Mouse (Mus musculus) small intestine, adult 2 months (tissue): ENCODE results near the gene Ttc28. TPM values are rescaled to one million over a fixed set of nuclear protein-coding genes. Genes with fewer than 3 reads are reported as not detected.

Experiments used
- H3K27ac ChIP-seq: fragments of 200-500 bp; 2 replicates; pipeline ENCODE4 v1.5.1; 2012; ENCODE audit warnings: low read depth, low read length, control low read depth, inconsistent platforms; ENCODE audit not compliant: insufficient read depth
- H3K27me3 ChIP-seq: fragments of 200-500 bp; 2 replicates; pipeline ENCODE4 v1.6.1; 2012; ENCODE audit warnings: mild to moderate bottlenecking, moderate library complexity, low read length, inconsistent platforms; ENCODE audit not compliant: control insufficient read depth, insufficient read depth
- H3K36me3 ChIP-seq: fragments of 200-500 bp; 2 replicates; pipeline ENCODE4 v1.6.1; 2012; ENCODE audit warnings: mild to moderate bottlenecking, low read length, control low read depth, inconsistent platforms; ENCODE audit not compliant: control insufficient read depth, insufficient read depth
- H3K4me1 ChIP-seq: fragments of 200-500 bp; 2 replicates; pipeline ENCODE4 v1.6.1; 2012; ENCODE audit warnings: low read length, inconsistent platforms, mixed read lengths; ENCODE audit not compliant: control insufficient read depth, insufficient read depth, insufficient read length
- H3K4me3 ChIP-seq: fragments of 200-500 bp; 2 replicates; pipeline ENCODE4 v1.5.1; 2012; ENCODE audit warnings: low read depth, mild to moderate bottlenecking, control low read depth, inconsistent platforms, low read length, moderate library complexity
- CTCF ChIP-seq: fragments of 200-500 bp; IDR thresholded peaks from 2 replicates; pipeline ENCODE4 v1.5.1; 2012; ENCODE audit warnings: low read depth, mild to moderate bottlenecking, control low read depth, inconsistent platforms, low read length, moderate library complexity, mixed read lengths; ENCODE audit not compliant: insufficient replicate concordance, insufficient read length; ENCODE audit errors: extremely low read depth
- POLR2A ChIP-seq: fragments of 200-500 bp; IDR thresholded peaks from 2 replicates; pipeline ENCODE4 v1.6.1; 2012; ENCODE audit warnings: low read depth, mild to moderate bottlenecking, control low read depth, inconsistent platforms, low read length, moderate library complexity
- WGBS: fragments of 180-500 bp; shearing (Covaris S2); methylation state at CpG from one replicate; pipeline ENCODE4 v1.1.7; 2018; 5-methylcytosine and 5-hydroxymethylcytosine counted together
- polyA plus RNA-seq: library from polyadenylated mRNA; depleted of rRNA; stranded (reverse); fragments of >200 nt; gene quantifications from 2 replicates; pipeline ENCODE4 v1.2.3, GENCODE M21; 2012

Gene Ttc28
- polyA plus RNA-seq, 1 experiment = 3.2 TPM

DNA sequence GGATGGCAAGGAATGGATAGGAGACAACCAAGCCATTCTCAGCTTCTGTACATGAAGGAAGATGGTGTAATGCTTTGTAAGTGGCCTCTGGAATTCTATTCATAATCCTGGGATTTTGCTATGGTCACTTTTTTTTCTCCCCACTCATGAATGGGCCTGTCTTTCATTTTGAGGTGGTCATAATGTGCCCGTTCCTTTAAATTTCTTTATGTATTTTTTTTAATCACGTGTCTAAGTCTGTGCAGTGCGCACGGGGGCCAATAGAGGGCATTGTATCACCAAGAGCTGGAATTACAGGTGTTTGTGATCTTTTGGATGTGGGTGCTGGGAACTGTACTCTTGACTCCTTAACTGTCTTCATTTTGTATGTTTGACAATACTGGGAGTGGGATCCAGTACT, 39.1 kb upstream of the Ttc28 start:
- Histone ChIP-seq H3K27me3 (no peaks in the 10 kb centered on the region), H3K4me3 (peak overlapping the region; percentile 89; the same call in 1 of the 2 replicates), H3K4me1 (no peaks in the 10 kb centered on the region; the same call in 1 of the 2 replicates), H3K27ac (peak overlapping the region; percentile 22; the same call in 1 of the 2 replicates), H3K36me3 (peaks cover 1% of the 10 kb centered on the region; the same call in 1 of the 2 replicates)
- TF ChIP-seq POLR2A (no peak), CTCF (no peak)
- 2% methylated on average over 4 of the region's 4 CpGs for WGBS

DNA sequence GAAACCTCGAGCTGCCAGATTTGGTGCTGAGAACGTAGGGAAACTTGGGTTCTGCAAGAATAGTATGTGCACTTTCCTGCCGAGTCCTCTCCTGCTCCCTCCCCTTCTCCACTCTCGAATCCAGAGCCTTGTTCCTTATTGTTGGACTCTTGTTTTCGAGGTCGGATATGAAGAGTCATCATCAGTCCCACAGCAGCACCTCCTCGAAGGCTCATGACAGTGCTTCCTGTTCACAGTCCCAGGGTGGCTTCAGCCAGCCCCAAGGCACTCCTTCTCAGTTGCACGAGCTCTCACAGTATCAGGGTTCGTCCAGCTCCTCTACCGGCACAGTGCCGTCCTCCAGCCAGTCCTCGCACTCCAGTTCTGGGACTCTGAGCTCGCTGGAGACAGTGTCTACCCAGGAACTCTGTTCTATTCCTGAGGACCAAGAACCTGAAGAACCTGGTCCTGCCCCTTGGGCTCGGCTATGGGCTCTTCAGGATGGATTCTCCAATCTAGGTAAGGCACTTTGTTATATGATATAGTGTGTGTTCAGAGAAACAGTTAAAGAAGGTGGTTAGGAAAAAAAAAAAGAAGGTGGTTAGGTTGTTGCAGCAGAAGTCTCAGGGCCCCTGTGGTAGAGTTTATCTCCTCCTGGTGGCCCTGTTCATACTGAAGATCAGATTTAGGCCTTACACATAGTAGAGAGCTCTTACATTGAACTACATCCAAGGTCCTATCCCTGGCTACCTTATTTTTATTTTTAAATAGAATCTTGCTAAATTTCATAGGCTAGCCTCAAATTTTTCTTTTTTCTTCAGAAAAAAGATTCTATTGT, 38.3 kb upstream of the Ttc28 start:
- Histone ChIP-seq H3K36me3 (peaks cover 1% of the 10 kb centered on the region; the same call in 1 of the 2 replicates), H3K4me3 (no peak overlapping the region), H3K27ac (no peak overlapping the region), H3K27me3 (no peaks in the 10 kb centered on the region), H3K4me1 (no peaks in the 10 kb centered on the region; the same call in 1 of the 2 replicates)
- TF ChIP-seq CTCF (no peak), POLR2A (no peak)
- 83% methylated on average over 14 of the region's 14 CpGs for WGBS

DNA sequence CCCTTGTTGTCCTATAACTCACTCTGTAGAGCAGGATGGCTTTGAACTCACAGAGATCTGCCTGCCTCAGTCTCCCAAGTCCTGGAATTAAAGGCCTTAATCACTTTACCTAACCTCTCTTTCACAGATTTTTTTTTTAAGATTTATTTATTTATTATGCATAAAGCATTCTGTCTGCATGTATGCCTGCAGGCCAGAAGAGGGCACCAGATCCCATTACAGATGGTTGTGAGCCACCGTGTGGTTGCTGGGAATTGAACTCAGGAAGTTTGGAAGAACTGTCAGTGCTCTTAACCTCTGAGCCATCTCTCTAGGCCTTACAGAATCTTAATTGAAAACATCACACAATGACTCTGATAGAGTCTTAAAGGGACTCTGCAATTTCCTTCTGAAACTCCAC, 26.6 kb upstream of the Ttc28 start:
- H3K4me3 ChIP-seq = no peak overlapping the region
- H3K36me3 ChIP-seq = peaks cover 9% of the 10 kb centered on the region
- no peaks in the 10 kb centered on the region for H3K27me3 ChIP-seq
- no peak for TF ChIP-seq POLR2A
- no peak; the same call in 1 of the 2 replicates for TF ChIP-seq CTCF
- no peaks in the 10 kb centered on the region for H3K4me1 ChIP-seq
- no peak overlapping the region for H3K27ac ChIP-seq
- WGBS = 61% methylated on average over 1 of the region's 1 CpGs

DNA sequence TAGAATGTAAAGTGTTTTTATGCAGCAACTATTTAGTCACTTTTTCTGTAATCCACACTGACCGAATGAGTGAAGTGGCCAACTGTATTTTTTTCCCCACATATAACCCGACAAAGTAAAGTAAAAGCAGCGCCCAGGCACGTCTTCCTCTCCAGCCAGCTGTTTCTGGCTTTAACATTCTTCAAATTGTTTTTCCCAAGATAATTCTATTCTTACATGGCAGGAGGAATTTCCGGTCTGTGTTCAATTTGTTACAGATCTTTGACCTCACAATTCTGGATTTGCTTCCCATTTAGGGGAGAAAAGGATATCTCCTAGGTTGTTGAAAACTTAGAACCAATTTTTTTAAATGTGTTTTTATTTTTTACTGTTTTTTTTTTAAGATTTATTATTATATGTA, 22.5 kb upstream of the Ttc28 start:
- H3K27me3 ChIP-seq = no peaks in the 10 kb centered on the region
- peaks cover 2% of the 10 kb centered on the region for H3K36me3 ChIP-seq
- no peak overlapping the region for H3K4me3 ChIP-seq
- H3K27ac ChIP-seq = no peak overlapping the region
- no peak for TF ChIP-seq POLR2A
- no peak for TF ChIP-seq CTCF
- WGBS = 79% methylated on average over 5 of the region's 5 CpGs
- no peaks in the 10 kb centered on the region for H3K4me1 ChIP-seq

DNA sequence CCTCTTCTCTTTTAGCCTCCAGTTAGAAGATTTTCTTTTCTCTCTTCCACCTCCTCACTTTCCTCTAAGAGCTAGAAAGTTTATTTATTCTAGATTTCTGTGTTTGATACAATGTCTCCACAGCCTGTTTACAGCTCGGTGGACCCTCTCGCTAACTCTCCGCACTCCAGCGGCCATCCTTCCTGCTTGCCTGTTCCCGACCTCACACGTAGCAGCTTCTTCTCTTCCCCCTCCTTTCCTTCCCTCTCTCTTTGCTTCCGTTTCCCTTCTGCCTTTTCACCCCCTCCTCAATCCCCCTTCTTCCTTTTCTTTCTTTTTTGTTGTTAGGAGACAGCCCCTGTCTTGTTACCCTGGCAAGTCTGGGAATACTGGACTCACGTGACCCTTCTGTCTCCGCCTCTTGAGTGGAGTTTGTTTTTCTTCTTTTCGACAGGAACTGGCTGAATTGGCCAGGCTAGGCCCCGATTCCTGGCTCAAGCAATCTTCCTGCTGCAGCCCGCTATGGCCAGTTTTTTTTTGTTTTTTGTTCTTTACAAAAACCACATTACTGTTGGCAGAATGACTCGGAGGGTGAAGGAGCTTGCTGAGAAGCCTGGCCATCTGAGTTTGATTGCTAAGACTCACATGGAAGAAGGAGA, 20.5 kb upstream of the Ttc28 start:
- TF ChIP-seq POLR2A = 0 out of 2 replicates have a peak, but pooled peaks have one; percentile 13
- no peak for TF ChIP-seq CTCF
- WGBS = 66% methylated on average over 13 of the region's 13 CpGs
- peaks cover 4% of the 10 kb centered on the region for H3K36me3 ChIP-seq
- no peaks in the 10 kb centered on the region for H3K27me3 ChIP-seq
- H3K4me1 ChIP-seq = no peaks in the 10 kb centered on the region
- H3K27ac ChIP-seq = peak overlapping the region; percentile 56
- peak overlapping the region; percentile 29 for H3K4me3 ChIP-seq

DNA sequence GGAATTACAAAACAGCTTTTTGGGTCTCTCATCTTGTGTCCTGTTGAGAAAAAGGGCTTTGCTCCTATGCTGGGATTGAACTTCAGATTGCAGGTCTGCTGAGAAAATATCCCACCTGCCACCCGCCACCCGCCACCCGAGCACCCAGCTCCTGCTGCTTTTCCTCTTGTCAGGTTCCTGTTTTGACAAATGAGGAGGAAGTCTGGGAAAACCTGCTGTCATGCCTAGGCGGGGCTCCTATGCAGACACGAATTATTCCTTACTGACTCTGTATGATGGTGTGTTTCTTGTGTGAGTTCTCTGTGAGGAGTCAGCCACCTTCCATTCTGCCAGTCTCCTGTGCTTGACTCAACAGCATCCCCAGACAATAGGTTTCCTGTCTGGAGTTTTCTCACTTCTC, 19.2 kb upstream of the Ttc28 start:
- H3K4me3 ChIP-seq = no peak overlapping the region
- H3K27ac ChIP-seq = no peak overlapping the region
- no peaks in the 10 kb centered on the region for H3K4me1 ChIP-seq
- peaks cover 4% of the 10 kb centered on the region for H3K36me3 ChIP-seq
- 74% methylated on average over 5 of the region's 5 CpGs for WGBS
- H3K27me3 ChIP-seq = no peaks in the 10 kb centered on the region
- TF ChIP-seq CTCF (no peak), POLR2A (no peak)

DNA sequence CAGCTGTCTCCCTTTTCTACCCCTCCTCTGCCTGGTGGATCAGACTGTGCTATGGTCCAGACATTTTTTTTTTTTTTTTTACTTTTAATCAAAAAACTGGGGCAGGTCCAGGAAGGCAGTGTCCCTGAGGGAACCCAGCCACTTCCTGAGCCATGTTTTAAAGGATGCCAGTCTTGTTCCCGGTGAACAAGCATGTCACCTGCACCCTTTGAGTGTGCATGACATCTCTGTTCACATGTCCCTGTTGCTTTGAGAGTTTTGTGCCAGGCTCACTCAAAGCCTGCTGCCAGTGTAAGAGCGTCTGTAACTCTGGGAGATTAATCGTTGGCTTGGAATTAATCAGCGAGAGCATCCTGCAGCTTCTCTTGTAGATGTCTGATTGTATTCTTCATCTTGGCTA, 11.1 kb upstream of the Ttc28 start:
- Histone ChIP-seq H3K4me3 (no peak overlapping the region), H3K36me3 (peaks cover 11% of the 10 kb centered on the region), H3K27ac (no peak overlapping the region), H3K4me1 (no peaks in the 10 kb centered on the region), H3K27me3 (no peaks in the 10 kb centered on the region)
- no peak for TF ChIP-seq CTCF
- no peak for TF ChIP-seq POLR2A
- 76% methylated on average over 4 of the region's 4 CpGs for WGBS
